Mouse (Mus musculus) midbrain, embryonic 13.5 days (tissue): Measurements from ENCODE around the gene Krt24. TPM values are rescaled to one million over a fixed set of nuclear protein-coding genes. Genes with fewer than 3 reads are reported as not detected.

Experiments used
- ATAC-seq: fragments of 200-750 bp; cut with Nextera tagmentation; 2 replicates; pipeline ENCODE4 v1.8.0; 2017; ENCODE audit warnings: mild to moderate bottlenecking, moderate TSS enrichment, moderate library complexity
- H3K27ac ChIP-seq: fragments of 300-500 bp; sonication (generic); 2 replicates; pipeline ENCODE4 v1.5.1; 2015; ENCODE audit warnings: inconsistent platforms, mild to moderate bottlenecking, moderate library complexity
- H3K27me3 ChIP-seq: fragments of 300-500 bp; sonication (generic); 2 replicates; pipeline ENCODE4 v1.6.1; 2015; ENCODE audit warnings: mild to moderate bottlenecking, inconsistent platforms
- H3K36me3 ChIP-seq: fragments of 300-500 bp; sonication (generic); 2 replicates; pipeline ENCODE4 v1.6.1; 2015; ENCODE audit warnings: mild to moderate bottlenecking, inconsistent platforms
- H3K4me1 ChIP-seq: fragments of 300-500 bp; sonication (generic); replicated peaks from 2 replicates; pipeline ENCODE4 v1.6.1; 2015; ENCODE audit warnings: inconsistent platforms
- H3K4me2 ChIP-seq: fragments of 300-500 bp; sonication (generic); replicated peaks from 2 replicates; pipeline ENCODE4 v1.6.1; 2015; ENCODE audit warnings: moderate library complexity, mild to moderate bottlenecking, inconsistent platforms
- H3K4me3 ChIP-seq: fragments of 300-500 bp; sonication (generic); replicated peaks from 2 replicates; pipeline ENCODE4 v1.5.1; 2015; ENCODE audit warnings: mild to moderate bottlenecking, inconsistent platforms
- H3K9ac ChIP-seq: fragments of 300-500 bp; sonication (generic); replicated peaks from 2 replicates; pipeline ENCODE4 v1.6.1; 2015; ENCODE audit warnings: mild to moderate bottlenecking, inconsistent platforms
- H3K9me3 ChIP-seq: fragments of 300-500 bp; sonication (generic); 2 replicates; pipeline ENCODE4 v1.6.1; 2016; ENCODE audit warnings: mild to moderate bottlenecking, inconsistent platforms
- WGBS: fragments of 180-500 bp; shearing (Covaris S2); methylation state at CpG from one replicate; pipeline ENCODE4 v1.1.7; 2015; 5-methylcytosine and 5-hydroxymethylcytosine counted together
- polyA plus RNA-seq: library from polyadenylated mRNA; unstranded; fragments of >200 nt; fragmentation: Nextera tagmentation; extraction: Ambion mirVana; gene quantifications from 2 replicates; pipeline ENCODE4 v1.2.1, GENCODE M21; 2015

Krt24 gene
- polyA plus RNA-seq: not detected in 2 replicates

GRCm38 (mm10) chr11:99284833-99285312 is at the start of gene Krt24:
Gene Krt24 (minus strand): TSS chr11:99285262.
- WGBS: 47% methylated on average over 11 of the region's 11 CpGs
- Histone ChIP-seq H3K4me2 (no peak within 1 kb of the TSS), H3K4me3 (no peak within 1 kb of the TSS), H3K4me1 (peaks cover 11% of the 10 kb centered on the region), H3K27ac (no peak within 1 kb of the TSS), H3K27me3 (no peaks in the 10 kb centered on the region), H3K9me3 (no peaks in the 10 kb centered on the region), H3K9ac (no peak within 1 kb of the TSS), H3K36me3 (no peaks in the 10 kb centered on the region)
- ATAC-seq: no peak

- H3K36me3 ChIP-seq: no peaks in the 10 kb centered on the region
- no peak for ATAC-seq
- H3K9ac ChIP-seq: no peak overlapping the region
- no peak overlapping the region for H3K4me3 ChIP-seq
- WGBS: 38% methylated on average over 13 of the region's 13 CpGs
- no peak overlapping the region for H3K27ac ChIP-seq
- no peaks in the 10 kb centered on the region for H3K9me3 ChIP-seq
- no peak overlapping the region for H3K4me2 ChIP-seq
- H3K27me3 ChIP-seq: no peaks in the 10 kb centered on the region
- H3K4me1 ChIP-seq: no peaks in the 10 kb centered on the region
Observed at GRCm38 (mm10) chr11:99333426-99333825, 48.4 kb upstream of the Krt24 start.

- Histone ChIP-seq H3K4me1 (no peaks in the 10 kb centered on the region), H3K27me3 (no peaks in the 10 kb centered on the region), H3K9ac (no peak overlapping the region), H3K4me2 (no peak overlapping the region), H3K36me3 (no peaks in the 10 kb centered on the region), H3K27ac (no peak overlapping the region), H3K4me3 (no peak overlapping the region), H3K9me3 (no peaks in the 10 kb centered on the region)
- WGBS: 66% methylated on average over 2 of the region's 2 CpGs
- no peak for ATAC-seq
Observed at GRCm38 (mm10) chr11:99329655-99330054, 44.6 kb upstream of the Krt24 start.

DNA sequence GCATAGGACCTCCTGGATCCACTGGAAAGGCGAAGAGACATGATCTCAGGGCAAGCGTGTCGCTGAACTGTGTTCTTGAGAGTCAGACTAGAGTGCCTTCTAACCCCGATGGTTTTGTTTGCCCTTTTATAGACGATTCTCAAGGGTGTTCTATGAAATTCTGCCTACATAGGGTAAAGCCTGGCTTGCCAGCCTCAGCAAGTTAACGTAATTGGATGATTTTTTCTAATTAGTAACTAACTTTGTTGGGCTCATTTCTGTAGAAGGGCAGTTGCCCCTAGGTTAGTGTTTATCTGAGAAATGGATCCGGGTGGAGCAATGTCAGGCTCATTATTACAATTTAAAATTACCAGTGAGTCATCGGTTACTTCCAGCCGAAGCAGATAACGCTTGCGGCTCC is 37.8 kb upstream of the Krt24 start, which contains the start of gene Krt25:
Gene Krt25 (minus strand): TSS at position 101 of the 400 bp plus-strand sequence.
- Histone ChIP-seq H3K27ac (no peak within 1 kb of the TSS), H3K9ac (no peak within 1 kb of the TSS), H3K4me2 (no peak within 1 kb of the TSS), H3K27me3 (no peaks in the 10 kb centered on the region), H3K4me3 (no peak within 1 kb of the TSS), H3K36me3 (no peaks in the 10 kb centered on the region), H3K4me1 (no peaks in the 10 kb centered on the region), H3K9me3 (no peaks in the 10 kb centered on the region)
- no peak for ATAC-seq
- 93% methylated on average over 11 of the region's 11 CpGs for WGBS

- Histone ChIP-seq H3K36me3 (no peaks in the 10 kb centered on the region), H3K27me3 (no peaks in the 10 kb centered on the region), H3K4me1 (no peaks in the 10 kb centered on the region), H3K9ac (no peak overlapping the region), H3K27ac (no peak overlapping the region), H3K4me3 (no peak overlapping the region), H3K4me2 (no peak overlapping the region), H3K9me3 (no peaks in the 10 kb centered on the region)
- ATAC-seq: no peak
- 89% methylated on average over 14 of the region's 14 CpGs for WGBS
Observed at GRCm38 (mm10) chr11:99321094-99321493, 36.0 kb upstream of the Krt24 start.

- no peaks in the 10 kb centered on the region for H3K36me3 ChIP-seq
- H3K9me3 ChIP-seq: no peaks in the 10 kb centered on the region
- 81% methylated on average over 9 of the region's 9 CpGs for WGBS
- H3K9ac ChIP-seq: no peak overlapping the region
- no peak overlapping the region for H3K4me3 ChIP-seq
- no peak for ATAC-seq
- no peak overlapping the region for H3K4me2 ChIP-seq
- H3K27me3 ChIP-seq: no peaks in the 10 kb centered on the region
- no peaks in the 10 kb centered on the region for H3K4me1 ChIP-seq
- no peak overlapping the region for H3K27ac ChIP-seq
Observed at GRCm38 (mm10) chr11:99319127-99319526, 34.1 kb upstream of the Krt24 start.

DNA sequence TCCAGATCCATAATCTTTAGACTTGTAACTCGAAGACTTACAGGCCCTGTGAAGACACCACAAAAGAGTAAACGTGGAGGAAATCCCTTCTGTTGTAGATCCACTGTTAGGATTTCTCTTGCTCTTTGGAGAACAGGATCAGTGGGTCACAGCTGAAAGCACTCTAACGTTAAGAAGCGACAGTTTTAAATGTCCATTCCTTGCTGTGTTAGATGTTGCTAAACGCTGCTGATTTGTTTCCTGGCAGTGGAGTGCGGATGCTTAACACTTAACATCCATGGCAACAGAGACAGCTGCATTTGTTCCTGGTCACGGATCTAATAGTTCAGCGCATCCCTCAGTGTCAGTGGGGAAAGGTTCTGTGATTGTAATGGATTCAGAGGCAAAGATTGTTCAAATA is 31.5 kb upstream of the Krt24 start:
- Histone ChIP-seq H3K9me3 (no peaks in the 10 kb centered on the region), H3K36me3 (no peaks in the 10 kb centered on the region), H3K27me3 (no peaks in the 10 kb centered on the region), H3K4me3 (no peak overlapping the region), H3K27ac (no peak overlapping the region), H3K4me1 (no peaks in the 10 kb centered on the region), H3K4me2 (no peak overlapping the region), H3K9ac (no peak overlapping the region)
- no peak for ATAC-seq
- 32% methylated on average over 8 of the region's 8 CpGs for WGBS

- H3K36me3 ChIP-seq: no peaks in the 10 kb centered on the region
- 92% methylated on average over 2 of the region's 2 CpGs for WGBS
- ATAC-seq: no peak
Observed at GRCm38 (mm10) chr11:99314594-99314993, 29.5 kb upstream of the Krt24 start.

DNA sequence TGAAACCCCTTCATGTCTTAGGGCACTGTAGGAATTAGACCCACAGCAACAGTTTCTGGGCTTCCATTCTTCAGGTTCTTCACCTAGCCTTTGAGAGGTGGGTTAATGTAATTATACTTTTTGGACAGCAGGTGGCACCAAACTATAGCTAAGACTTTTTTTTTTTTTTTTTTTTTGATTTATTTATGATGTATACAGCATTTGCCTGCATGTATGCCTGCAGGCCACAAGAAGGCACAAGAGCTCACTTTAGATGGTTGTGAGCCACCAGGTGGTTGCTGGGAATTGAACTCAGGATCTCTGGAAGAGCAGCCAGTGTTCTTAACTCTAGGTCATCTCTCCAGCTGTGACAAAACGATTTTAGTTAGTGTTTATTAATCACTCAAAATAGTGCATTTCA is 25.8 kb upstream of the Krt24 start:
- Histone ChIP-seq H3K9me3 (no peaks in the 10 kb centered on the region), H3K4me3 (no peak overlapping the region), H3K27me3 (no peaks in the 10 kb centered on the region), H3K4me1 (no peaks in the 10 kb centered on the region), H3K27ac (no peak overlapping the region), H3K36me3 (no peaks in the 10 kb centered on the region), H3K4me2 (no peak overlapping the region), H3K9ac (no peak overlapping the region)
- 92% methylated on average over 1 of the region's 1 CpGs for WGBS
- ATAC-seq: no peak

More at GRCm38 (mm10) chr11:99314594-99314993, 29.5 kb upstream of the Krt24 start:
- H3K4me1 ChIP-seq: no peaks in the 10 kb centered on the region
- no peak overlapping the region for H3K4me2 ChIP-seq
- no peak overlapping the region for H3K27ac ChIP-seq
- H3K9me3 ChIP-seq: no peaks in the 10 kb centered on the region
- H3K4me3 ChIP-seq: no peak overlapping the region
- H3K27me3 ChIP-seq: no peaks in the 10 kb centered on the region
- no peak overlapping the region for H3K9ac ChIP-seq

- no peak overlapping the region for H3K9ac ChIP-seq
- H3K27me3 ChIP-seq: no peaks in the 10 kb centered on the region
- no peak overlapping the region for H3K4me3 ChIP-seq
- WGBS: 38% methylated on average over 2 of the region's 2 CpGs
- H3K27ac ChIP-seq: no peak overlapping the region
- ATAC-seq: no peak
- H3K36me3 ChIP-seq: no peaks in the 10 kb centered on the region
- H3K4me2 ChIP-seq: no peak overlapping the region
- H3K4me1 ChIP-seq: no peaks in the 10 kb centered on the region
- H3K9me3 ChIP-seq: no peaks in the 10 kb centered on the region
Observed at GRCm38 (mm10) chr11:99307579-99307978, 22.5 kb upstream of the Krt24 start.

- no peaks in the 10 kb centered on the region for H3K27me3 ChIP-seq
- H3K9me3 ChIP-seq: no peaks in the 10 kb centered on the region
- ATAC-seq: no peak
- H3K9ac ChIP-seq: no peak overlapping the region
- H3K4me2 ChIP-seq: no peak overlapping the region
- H3K36me3 ChIP-seq: no peaks in the 10 kb centered on the region
- 66% methylated on average over 5 of the region's 5 CpGs for WGBS
- H3K4me3 ChIP-seq: no peak overlapping the region
- H3K27ac ChIP-seq: no peak overlapping the region
- H3K4me1 ChIP-seq: no peaks in the 10 kb centered on the region
Observed at GRCm38 (mm10) chr11:99295039-99295438, 10.0 kb upstream of the Krt24 start.

GRCm38 (mm10) chr11:99292846-99293245 is 7.8 kb upstream of the Krt24 start:
- WGBS: 66% methylated on average over 5 of the region's 5 CpGs
- no peak for ATAC-seq
- no peaks in the 10 kb centered on the region for H3K4me1 ChIP-seq

DNA sequence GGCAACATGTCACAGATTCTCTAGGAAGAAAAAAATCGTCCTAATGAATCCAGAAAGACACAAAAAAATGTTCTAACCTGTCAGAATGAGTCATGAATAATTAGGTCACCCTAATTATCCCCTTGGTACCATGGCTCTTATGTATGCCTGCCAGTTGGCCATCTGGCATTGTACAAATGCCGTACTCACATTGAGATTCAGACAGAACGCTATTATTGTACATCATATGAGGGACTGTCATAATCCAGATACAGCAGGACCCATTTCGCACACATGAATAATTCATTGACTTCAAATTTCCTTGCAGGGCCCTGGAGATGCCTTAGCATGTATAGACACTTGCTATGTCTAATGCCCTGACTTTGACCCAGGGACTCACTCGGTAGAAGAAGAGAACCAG is 1.1 kb downstream of the Krt24 start:
- H3K36me3 ChIP-seq: no peaks in the 10 kb centered on the region
- H3K9me3 ChIP-seq: no peaks in the 10 kb centered on the region

More at GRCm38 (mm10) chr11:99292846-99293245, 7.8 kb upstream of the Krt24 start:
- no peak overlapping the region for H3K4me3 ChIP-seq
- no peaks in the 10 kb centered on the region for H3K9me3 ChIP-seq
- no peak overlapping the region for H3K9ac ChIP-seq
- H3K4me2 ChIP-seq: no peak overlapping the region
- H3K36me3 ChIP-seq: no peaks in the 10 kb centered on the region
- H3K27me3 ChIP-seq: no peaks in the 10 kb centered on the region
- no peak overlapping the region for H3K27ac ChIP-seq

More for the DNA sequence above, 1.1 kb downstream of the Krt24 start:
- Histone ChIP-seq H3K4me2 (no peak overlapping the region), H3K27me3 (no peaks in the 10 kb centered on the region), H3K4me1 (peaks cover 11% of the 10 kb centered on the region), H3K4me3 (no peak overlapping the region), H3K27ac (no peak overlapping the region), H3K9ac (no peak overlapping the region)
- no peak for ATAC-seq
- 68% methylated on average over 5 of the region's 5 CpGs for WGBS
